Mouse (Mus musculus): Measurements from ENCODE around the gene Gm5622. TPM values are rescaled to one million over a fixed set of nuclear protein-coding genes. Genes with fewer than 3 reads are reported as not detected.

The Gm5622 gene
- not detected in 2 replicates for polyA plus RNA-seq (2012; ENCODE audit: low replicate concordance)

DNA sequence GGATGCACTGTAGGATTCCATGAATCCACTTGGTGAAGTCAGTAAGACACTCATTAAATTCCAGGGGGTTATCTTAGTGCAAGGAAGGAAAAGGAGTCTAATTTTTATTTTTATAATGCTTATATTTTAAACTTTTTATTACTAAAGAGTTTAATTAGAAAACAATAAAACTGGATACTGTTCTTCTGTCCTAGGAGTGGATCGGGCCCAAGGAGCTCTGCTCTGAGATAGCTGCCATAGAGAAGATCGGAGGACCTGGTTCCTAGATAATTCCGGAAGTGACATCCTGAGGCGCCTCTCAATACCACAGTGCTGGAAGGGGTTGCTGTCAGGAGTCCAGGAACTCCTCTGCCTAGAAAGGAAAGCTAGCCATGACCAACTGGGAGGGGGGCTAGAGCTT lies at the start of gene Gm5622:
Gm5622 (plus strand) TSS at position 301 of the 400 bp plus-strand sequence.

DNA sequence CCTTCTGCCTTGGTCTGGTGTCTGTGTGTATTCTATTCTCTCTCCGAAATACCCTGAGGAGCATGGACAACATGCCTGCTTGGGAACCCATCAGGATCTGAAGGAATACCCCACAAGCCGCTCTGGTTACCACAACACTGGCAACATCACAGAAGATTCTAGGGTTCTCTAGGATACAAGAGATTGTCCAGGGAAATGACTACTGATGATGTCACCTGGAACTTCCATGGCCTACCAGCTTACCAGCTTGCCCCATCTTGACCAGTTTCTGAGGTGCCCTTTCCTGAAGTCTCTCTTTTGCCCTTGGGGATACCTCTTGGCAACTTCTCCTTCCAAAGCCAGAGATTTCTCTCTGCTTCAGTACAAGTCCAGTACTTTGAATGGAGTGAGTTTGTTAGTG lies 21.4 kb downstream of the Gm5622 start, which contains the start of gene Gm17175:
Gm17175 (minus strand) TSS at position 101 of the 400 bp plus-strand sequence.

DNA sequence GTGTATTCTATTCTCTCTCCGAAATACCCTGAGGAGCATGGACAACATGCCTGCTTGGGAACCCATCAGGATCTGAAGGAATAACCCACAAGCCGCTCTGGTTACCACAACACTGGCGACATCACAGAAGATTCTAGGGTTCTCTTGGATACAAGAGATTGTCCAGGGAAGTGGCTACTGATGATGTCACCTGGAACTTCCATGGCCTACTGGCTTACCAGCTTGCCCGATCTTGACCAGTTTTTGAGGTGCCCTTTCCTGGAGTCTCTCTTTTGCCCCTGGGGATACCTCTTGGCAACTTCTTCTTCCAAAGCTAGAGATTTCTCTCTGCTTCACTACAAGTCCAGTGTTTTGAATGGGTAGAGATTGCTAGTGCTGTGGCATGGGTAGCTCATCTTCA lies 39.4 kb downstream of the Gm5622 start, which contains the start of gene Gm17174:
Gm17174 (minus strand) TSS at position 101 of the 400 bp plus-strand sequence.

DNA sequence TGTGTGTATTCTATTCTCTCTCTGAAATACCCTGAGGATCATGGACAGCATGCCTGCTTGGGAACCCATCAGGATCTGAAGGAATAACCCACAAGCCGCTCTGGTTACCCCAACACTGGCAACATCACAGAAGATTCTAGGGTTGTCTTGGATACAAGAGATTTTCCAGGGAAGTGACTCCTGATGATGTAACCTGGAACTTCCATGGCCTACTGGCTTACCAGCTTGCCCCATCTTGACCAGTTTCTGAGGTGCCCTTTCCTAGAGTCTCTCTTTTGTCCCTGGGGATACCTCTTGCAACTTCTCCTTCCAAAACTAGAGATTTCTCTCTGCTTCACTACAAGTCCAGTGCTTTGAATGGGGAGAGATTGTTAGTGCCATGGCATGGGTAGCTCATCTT lies 58.6 kb downstream of the Gm5622 start, which contains the start of gene Gm17078:
Gm17078 (minus strand) TSS at position 101 of the 400 bp plus-strand sequence.

DNA sequence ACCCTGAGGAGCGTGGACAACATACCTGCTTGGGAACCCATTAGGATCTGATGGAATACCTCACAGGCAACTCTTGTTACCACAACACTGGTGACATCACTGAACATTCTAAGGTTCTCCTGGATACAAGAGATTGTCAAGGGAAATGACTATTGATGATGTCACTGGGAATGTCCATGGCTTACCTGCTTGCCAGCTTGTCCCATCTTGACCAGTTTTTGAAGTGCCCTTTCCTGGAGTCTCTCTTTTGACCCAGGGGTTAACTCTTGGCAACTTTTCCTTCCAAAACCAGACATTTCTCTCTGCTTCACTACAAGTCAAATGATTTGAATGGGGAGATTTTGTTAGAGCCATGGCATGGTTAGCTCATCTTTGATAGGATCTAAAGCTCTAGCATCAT lies 83.0 kb downstream of the Gm5622 start, which contains the start of gene Gm4181:
Gm4181 (minus strand) TSS at position 101 of the 400 bp plus-strand sequence.

DNA sequence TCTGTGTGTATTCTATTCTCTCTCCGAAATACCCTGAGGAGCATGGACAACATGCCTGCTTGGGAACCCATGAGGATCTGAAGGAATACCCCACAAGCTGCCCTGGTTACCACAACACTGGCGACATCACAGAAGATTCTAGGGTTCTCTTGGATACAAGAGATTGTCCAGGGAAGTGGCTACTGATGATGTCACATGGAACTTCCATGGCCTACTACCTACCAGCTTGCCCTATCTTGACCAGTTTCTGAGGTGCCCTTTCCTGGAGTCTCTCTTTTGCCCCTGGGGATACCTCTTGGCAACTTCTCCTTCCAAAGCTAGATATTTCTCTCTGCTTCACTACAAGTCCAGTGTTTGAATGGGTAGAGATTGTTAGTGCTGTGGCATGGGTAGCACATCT lies 142.8 kb downstream of the Gm5622 start, which contains the start of gene Gm17079:
Gm17079 (minus strand) TSS at position 101 of the 400 bp plus-strand sequence.

Other genes with a start within 250 kb of the Gm5622 start
- gene Gm7247, start 191.0 kb upstream of the Gm5622 start, polyA plus RNA-seq (2012; ENCODE audit: low replicate concordance), result not detected in 2 replicates
- not detected in 2 replicates for gene Vmn2r88, start 142.0 kb upstream of the Gm5622 start, polyA plus RNA-seq (2012; ENCODE audit: low replicate concordance)
- not detected in 2 replicates for gene Vmn2r89, start 100.9 kb upstream of the Gm5622 start, polyA plus RNA-seq (2012; ENCODE audit: low replicate concordance)
- gene Gm17175, start 21.3 kb downstream of the Gm5622 start, polyA plus RNA-seq (2012; ENCODE audit: low replicate concordance), result not detected in 2 replicates
- not detected in 2 replicates for gene Gm17174, start 39.3 kb downstream of the Gm5622 start, polyA plus RNA-seq (2012; ENCODE audit: low replicate concordance)
- gene Gm17078, start 58.5 kb downstream of the Gm5622 start, polyA plus RNA-seq (2012; ENCODE audit: low replicate concordance), result not detected in 2 replicates
- gene Gm4181, start 82.9 kb downstream of the Gm5622 start, polyA plus RNA-seq (2012; ENCODE audit: low replicate concordance), result not detected in 2 replicates
- gene Gm17079, start 142.7 kb downstream of the Gm5622 start, polyA plus RNA-seq (2012; ENCODE audit: low replicate concordance), result not detected in 2 replicates
- gene Gm5800, start 164.4 kb downstream of the Gm5622 start, polyA plus RNA-seq (2012; ENCODE audit: low replicate concordance), result not detected in 2 replicates
- not detected in 2 replicates for gene Ang4, start 220.8 kb downstream of the Gm5622 start, polyA plus RNA-seq (2012; ENCODE audit: low replicate concordance)
- gene AY358078, start 247.3 kb downstream of the Gm5622 start, polyA plus RNA-seq (2012; ENCODE audit: low replicate concordance), result not detected in 2 replicates